Mouse (Mus musculus): Measurements from ENCODE around the gene Znhit3. TPM values are rescaled to one million over a fixed set of nuclear protein-coding genes. Genes with fewer than 3 reads are reported as not detected.

Znhit3 gene
- polyA plus RNA-seq, 1 experiment from 2014 or later, result 38.6 TPM

Small RNA genes within 50 kb of the gene (microRNA-seq; reads per million reads assigned to microRNA genes)
- gene Gm23564, result not detected

Other genes with a start within 250 kb of the Znhit3 start
- gene Mrm1, start 96.9 kb downstream of the Znhit3 start, polyA plus RNA-seq (2015; fragmentation: Nextera tagmentation; extraction: Ambion mirVana), result 16.3 and 17.8 TPM in 2 replicates
- gene Dhrs11, start 87.4 kb downstream of the Znhit3 start, polyA plus RNA-seq (2015; fragmentation: Nextera tagmentation; extraction: Ambion mirVana), result 31.6 and 34.0 TPM in 2 replicates
- 41.7 and 49.8 TPM in 2 replicates for gene Ggnbp2, start 45.5 kb downstream of the Znhit3 start, polyA plus RNA-seq (2015; fragmentation: Nextera tagmentation; extraction: Ambion mirVana)
- 5.7 TPM in 2 replicates for gene Myo19, start 36.2 kb downstream of the Znhit3 start, polyA plus RNA-seq (2015; fragmentation: Nextera tagmentation; extraction: Ambion mirVana)
- gene Pigw, start 36.1 kb downstream of the Znhit3 start, polyA plus RNA-seq (2015; fragmentation: Nextera tagmentation; extraction: Ambion mirVana), result 2.9 and 3.1 TPM in 2 replicates
- gene Car4, start 41.4 kb upstream of the Znhit3 start, polyA plus RNA-seq (2015; fragmentation: Nextera tagmentation; extraction: Ambion mirVana), result 2.5 and 3.0 TPM in 2 replicates
- 3.5 and 3.9 TPM in 2 replicates for gene Usp32, start 223.8 kb upstream of the Znhit3 start, polyA plus RNA-seq (2015; fragmentation: Nextera tagmentation; extraction: Ambion mirVana)

Measured in heart, embryonic 13.5 days (tissue).